Mouse (Mus musculus) forebrain, embryonic 14.5 days (tissue): ENCODE measurements around the gene Dpy19l3. TPM values are rescaled to one million over a fixed set of nuclear protein-coding genes. Genes with fewer than 3 reads are reported as not detected.

Source experiments
- ATAC-seq: fragments of 200-750 bp; cut with Nextera tagmentation; 2 replicates; pipeline ENCODE4 v1.8.0; 2017; ENCODE audit warnings: mild to moderate bottlenecking, moderate library complexity
- DNase-seq: peaks from one replicate; pipeline ENCODE4 v3.0.0-alpha.2; 2015; ENCODE audit warnings: low spot score
- H3K27ac ChIP-seq: fragments of 300-500 bp; sonication (generic); 2 replicates; pipeline ENCODE4 v1.5.1; 2014; ENCODE audit warnings: low read depth, mild to moderate bottlenecking, control low read depth, low read length, moderate library complexity
- H3K27me3 ChIP-seq: fragments of 300-500 bp; sonication (generic); replicated peaks from 2 replicates; pipeline ENCODE4 v1.6.1; 2014; ENCODE audit warnings: low read length, control low read depth, mixed read lengths; ENCODE audit not compliant: control insufficient read depth, insufficient read depth
- H3K36me3 ChIP-seq: fragments of 300-500 bp; sonication (generic); 2 replicates; pipeline ENCODE4 v1.6.1; 2014; ENCODE audit warnings: low read length, control low read depth; ENCODE audit not compliant: control insufficient read depth, insufficient read depth
- H3K4me1 ChIP-seq: fragments of 300-500 bp; sonication (generic); 2 replicates; pipeline ENCODE4 v1.6.1; 2014; ENCODE audit warnings: antibody characterized with exemption, low read length, control low read depth; ENCODE audit not compliant: control insufficient read depth, insufficient read depth
- H3K4me2 ChIP-seq: fragments of 300-500 bp; sonication (generic); 2 replicates; pipeline ENCODE4 v1.6.1; 2014; ENCODE audit warnings: mild to moderate bottlenecking, control low read depth, low read length
- H3K4me3 ChIP-seq: fragments of 300-500 bp; sonication (generic); 2 replicates; pipeline ENCODE4 v1.5.1; 2014; ENCODE audit warnings: low read depth, low read length, control low read depth
- H3K9ac ChIP-seq: fragments of 300-500 bp; sonication (generic); 2 replicates; pipeline ENCODE4 v1.6.1; 2014; ENCODE audit warnings: mild to moderate bottlenecking, low read length, control low read depth, moderate library complexity
- H3K9me3 ChIP-seq: fragments of 300-500 bp; sonication (generic); replicated peaks from 2 replicates; pipeline ENCODE4 v1.6.1; 2016; ENCODE audit warnings: low read length, control low read depth, mixed read lengths; ENCODE audit not compliant: control insufficient read depth
- WGBS: fragments of 180-500 bp; shearing (Covaris S2); extraction: QIAGEN DNeasy Blood & Tissue Kit; methylation state at CpG from one replicate; pipeline ENCODE4 v1.1.7; 2014; 5-methylcytosine and 5-hydroxymethylcytosine counted together
- polyA plus RNA-seq: library from polyadenylated mRNA; unstranded; fragments of >200 nt; fragmentation: Nextera tagmentation; extraction: Ambion mirVana; gene quantifications from 2 replicates; pipeline ENCODE4 v1.2.1, GENCODE M21; 2014

The Dpy19l3 gene
- polyA plus RNA-seq, 1 experiment from 2014 or later, result 59.7 TPM

DNA sequence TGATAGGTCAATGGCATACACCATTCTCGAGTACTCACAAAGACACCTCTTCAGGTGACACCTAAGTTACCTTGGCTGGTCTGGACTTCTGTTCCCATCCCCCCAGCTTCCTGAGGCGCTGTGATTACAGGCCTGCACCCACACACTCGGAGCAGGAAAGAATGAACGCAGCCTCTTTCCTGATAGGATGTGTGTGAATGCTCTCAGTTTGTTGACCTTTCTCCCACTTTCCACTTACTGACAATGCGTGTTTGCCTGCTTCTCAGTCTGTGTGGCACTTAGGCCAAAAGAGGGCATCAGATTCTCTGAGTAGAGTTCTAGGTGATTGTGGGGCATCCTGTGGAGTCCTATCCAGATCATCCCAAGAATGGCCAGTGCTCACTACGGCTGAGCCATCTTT is 114.2 kb downstream of the Dpy19l3 start:
- Histone ChIP-seq H3K9me3 (no peaks in the 10 kb centered on the region), H3K27ac (no peak overlapping the region), H3K4me2 (no peak overlapping the region), H3K27me3 (no peaks in the 10 kb centered on the region), H3K4me1 (no peaks in the 10 kb centered on the region), H3K9ac (no peak overlapping the region), H3K36me3 (peaks cover 86% of the 10 kb centered on the region), H3K4me3 (no peak overlapping the region)
- no peak for DNase-seq
- WGBS, result 86% methylated on average over 6 of the region's 6 CpGs
- ATAC-seq, result no peak

- ATAC-seq, result no peak
- no peak overlapping the region for H3K27ac ChIP-seq
- H3K9me3 ChIP-seq, result no peaks in the 10 kb centered on the region
- H3K4me1 ChIP-seq, result no peaks in the 10 kb centered on the region
- 97% methylated on average over 9 of the region's 9 CpGs for WGBS
- no peak overlapping the region for H3K4me2 ChIP-seq
- H3K36me3 ChIP-seq, result peaks cover 64% of the 10 kb centered on the region
- no peaks in the 10 kb centered on the region for H3K27me3 ChIP-seq
- DNase-seq, result no peak
- H3K9ac ChIP-seq, result no peak overlapping the region
- H3K4me3 ChIP-seq, result no peak overlapping the region
Measured at GRCm38 (mm10) chr7:35636874-35637273, 117.4 kb downstream of the Dpy19l3 start.

GRCm38 (mm10) chr7:35636229-35636628 is 118.0 kb downstream of the Dpy19l3 start:
- WGBS, result 75% methylated on average over 6 of the region's 6 CpGs
- Histone ChIP-seq H3K9ac (no peak overlapping the region), H3K4me3 (no peak overlapping the region), H3K36me3 (peaks cover 63% of the 10 kb centered on the region), H3K27ac (no peak overlapping the region), H3K4me2 (no peak overlapping the region), H3K27me3 (no peaks in the 10 kb centered on the region), H3K4me1 (no peaks in the 10 kb centered on the region), H3K9me3 (no peaks in the 10 kb centered on the region)
- no peak for ATAC-seq
- DNase-seq, result peak; percentile 66

Other genes with a start within 250 kb of the Dpy19l3 start
- gene Tdrd12, start 216.7 kb downstream of the Dpy19l3 start, polyA plus RNA-seq, result 0.50 and 0.78 TPM in 2 replicates
- gene Nudt19, start 198.2 kb downstream of the Dpy19l3 start, polyA plus RNA-seq, result 110 and 113 TPM in 2 replicates
- gene Rgs9bp, start 168.9 kb downstream of the Dpy19l3 start, polyA plus RNA-seq, result 0.08 and 0.12 TPM in 2 replicates
- gene Ankrd27, start 168.2 kb downstream of the Dpy19l3 start, polyA plus RNA-seq, result 21.8 and 26.3 TPM in 2 replicates
- 232 and 268 TPM in 2 replicates for gene Pdcd5, start 106.9 kb downstream of the Dpy19l3 start, polyA plus RNA-seq
- 12.0 and 12.5 TPM in 2 replicates for gene Zfp507, start 48.5 kb upstream of the Dpy19l3 start, polyA plus RNA-seq